Mouse (Mus musculus): ENCODE results near the gene Rad23a.
A peak's percentile ranks its signal among the peaks of the same experiment; 100 is the strongest.
"Not testable (repeated sequence)": the region's sequence is repeated elsewhere in the genome, so short reads cannot be mapped to it uniquely, and the experiment has no call there.

Gene Rad23a

DNA sequence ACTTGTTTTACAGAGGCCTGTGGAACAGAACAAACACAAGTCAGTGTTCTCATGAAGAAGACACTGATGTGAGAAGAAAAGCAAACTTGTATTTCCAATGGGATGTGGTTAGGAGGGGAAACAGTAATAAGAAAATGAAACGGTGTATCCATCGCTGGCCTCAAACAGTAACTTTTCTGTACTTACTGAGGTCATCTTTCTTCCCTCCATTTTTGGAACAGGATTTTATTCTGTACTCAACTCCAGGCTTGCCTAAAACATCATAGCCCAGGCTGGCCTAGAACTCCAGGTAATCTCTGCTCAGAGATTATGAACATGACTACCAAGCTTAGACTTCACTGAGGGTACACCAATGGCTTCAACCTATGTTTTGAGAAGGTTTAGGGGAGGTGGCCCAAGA lies 1.1 kb downstream of the Rad23a start:
- DNase-seq = no peak

DNA sequence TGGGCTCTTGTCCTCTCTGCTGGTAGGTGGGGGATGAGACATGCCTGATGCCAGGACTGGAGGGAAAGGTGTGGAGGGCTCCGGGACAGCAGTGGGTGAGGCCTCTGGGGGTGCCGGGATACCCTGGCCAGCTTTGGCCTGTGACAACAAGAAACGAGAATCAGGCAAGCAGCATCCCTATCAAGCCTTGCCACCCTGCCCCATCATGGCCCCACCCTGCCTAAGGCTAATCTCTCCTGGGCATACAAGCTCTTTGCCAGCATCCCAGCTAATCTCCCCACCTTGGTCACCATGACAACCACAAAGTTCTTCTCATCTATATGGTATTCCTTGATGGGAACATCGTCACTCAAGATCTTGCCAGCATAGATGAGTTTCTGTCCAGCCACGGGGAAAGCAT lies 2.0 kb downstream of the Rad23a start:
- DNase-seq = no peak

DNA sequence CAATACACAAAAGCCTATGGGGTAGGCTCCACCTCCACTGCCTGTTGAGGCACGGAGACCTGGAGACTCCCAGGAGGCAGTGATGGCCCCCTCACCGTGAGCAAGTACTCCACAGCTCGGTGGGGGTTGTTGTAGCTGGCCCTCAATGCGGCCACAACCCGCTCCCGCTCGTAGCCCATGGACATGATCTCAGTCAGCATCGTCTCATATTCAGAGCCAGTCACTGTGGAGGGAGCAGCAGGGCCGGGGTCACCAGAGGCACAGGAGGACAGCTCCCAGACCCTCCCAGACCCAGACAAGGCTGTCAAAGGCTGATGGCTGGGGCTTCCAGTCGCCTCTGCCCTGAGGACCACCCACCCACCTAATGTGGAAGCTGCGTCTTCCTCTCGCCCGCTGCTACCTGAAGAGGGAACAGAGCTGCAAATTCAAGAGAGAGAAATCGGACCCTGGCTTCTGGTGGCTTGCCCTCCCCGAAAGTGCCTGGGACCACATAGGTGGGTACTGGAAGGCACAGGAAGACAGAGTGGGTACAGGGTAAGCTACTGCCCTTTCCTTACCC lies 2.5 kb downstream of the Rad23a start:
- DNase-seq = no peak

DNA sequence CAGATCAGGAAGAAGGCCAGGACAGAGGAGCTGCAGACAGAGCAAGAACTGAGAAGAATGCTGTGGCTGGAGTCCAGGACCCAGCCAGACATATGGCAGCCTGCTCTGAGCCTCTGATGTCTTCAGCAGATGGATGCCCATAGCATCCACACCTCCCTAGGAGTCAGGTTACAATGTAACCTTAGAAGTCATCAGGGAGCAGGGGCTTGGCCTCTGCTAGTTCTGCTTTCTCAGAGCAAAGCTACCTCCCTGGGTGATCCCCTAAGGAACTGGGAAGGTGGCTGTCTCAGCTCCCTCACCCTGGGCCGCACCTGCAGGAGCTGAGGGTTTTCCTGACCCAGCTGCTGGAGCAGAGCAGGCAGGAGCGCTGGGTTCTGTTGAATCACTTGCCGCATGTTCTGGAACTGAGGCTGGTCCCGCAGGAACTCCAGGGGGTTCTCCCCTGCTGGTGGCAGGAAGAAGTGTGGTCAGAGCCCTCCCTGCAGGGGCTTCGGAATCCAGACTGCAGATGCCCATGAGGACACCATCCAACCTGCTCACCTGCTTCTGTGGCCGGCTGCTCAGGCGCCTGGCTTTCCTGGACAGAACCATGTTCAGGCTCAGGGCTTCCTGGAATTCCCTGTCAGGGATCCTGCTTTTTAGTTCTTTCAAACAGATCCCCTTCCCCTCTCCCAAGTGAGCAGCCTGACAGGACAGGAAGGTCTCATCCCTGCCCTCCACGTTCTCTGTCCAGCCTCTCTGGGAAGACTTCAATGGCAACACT lies 3.1 kb downstream of the Rad23a start:
- DNase-seq = peak; percentile 59

DNA sequence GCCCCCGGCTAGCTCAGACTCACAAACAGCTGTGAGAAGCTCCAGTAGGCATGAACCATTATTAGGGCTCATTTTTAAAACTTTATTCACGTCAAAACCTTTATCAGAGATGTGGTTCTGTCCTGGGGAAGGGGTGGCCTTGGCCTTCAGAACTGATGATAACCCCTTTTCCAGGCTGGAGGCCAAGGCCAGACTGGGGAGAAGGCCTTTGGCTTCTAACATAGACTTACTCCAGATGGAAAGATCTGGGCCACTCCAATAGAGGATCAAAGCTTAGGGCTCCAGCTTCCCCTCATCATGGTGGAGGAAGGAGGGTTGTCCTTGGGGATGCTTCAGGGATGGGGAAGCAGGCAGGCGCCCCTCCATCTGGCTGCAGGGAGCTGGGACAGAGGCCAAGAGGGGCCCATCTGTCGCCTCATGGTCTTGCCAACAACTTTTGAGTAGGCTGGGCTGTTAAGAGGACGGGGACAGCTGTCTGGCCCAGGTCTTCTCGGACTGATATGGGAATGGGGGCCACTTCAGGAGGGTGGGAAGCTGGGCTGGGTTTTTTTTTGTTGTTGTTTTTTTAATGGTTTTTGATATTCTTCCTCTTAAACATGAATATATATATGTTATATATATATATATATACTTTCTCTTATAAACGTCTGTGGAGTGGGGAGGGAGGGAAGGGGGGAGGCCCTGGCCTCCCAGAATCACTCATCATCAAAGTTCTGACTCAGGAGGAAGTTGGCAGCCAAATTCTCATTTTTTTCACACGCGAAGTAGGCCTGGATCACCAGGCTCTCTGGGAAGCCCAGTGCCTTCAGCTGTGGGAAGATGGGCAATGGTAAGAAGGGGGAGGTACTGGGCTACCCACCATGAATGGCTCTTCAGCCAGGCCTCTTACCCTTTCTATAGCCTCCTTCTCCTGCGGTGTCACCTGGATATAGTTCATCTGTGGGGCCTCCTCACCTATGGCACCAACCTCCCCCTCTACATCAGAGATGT lies 5.3 kb downstream of the Rad23a start:
- DNase-seq = peak; percentile 87

DNA sequence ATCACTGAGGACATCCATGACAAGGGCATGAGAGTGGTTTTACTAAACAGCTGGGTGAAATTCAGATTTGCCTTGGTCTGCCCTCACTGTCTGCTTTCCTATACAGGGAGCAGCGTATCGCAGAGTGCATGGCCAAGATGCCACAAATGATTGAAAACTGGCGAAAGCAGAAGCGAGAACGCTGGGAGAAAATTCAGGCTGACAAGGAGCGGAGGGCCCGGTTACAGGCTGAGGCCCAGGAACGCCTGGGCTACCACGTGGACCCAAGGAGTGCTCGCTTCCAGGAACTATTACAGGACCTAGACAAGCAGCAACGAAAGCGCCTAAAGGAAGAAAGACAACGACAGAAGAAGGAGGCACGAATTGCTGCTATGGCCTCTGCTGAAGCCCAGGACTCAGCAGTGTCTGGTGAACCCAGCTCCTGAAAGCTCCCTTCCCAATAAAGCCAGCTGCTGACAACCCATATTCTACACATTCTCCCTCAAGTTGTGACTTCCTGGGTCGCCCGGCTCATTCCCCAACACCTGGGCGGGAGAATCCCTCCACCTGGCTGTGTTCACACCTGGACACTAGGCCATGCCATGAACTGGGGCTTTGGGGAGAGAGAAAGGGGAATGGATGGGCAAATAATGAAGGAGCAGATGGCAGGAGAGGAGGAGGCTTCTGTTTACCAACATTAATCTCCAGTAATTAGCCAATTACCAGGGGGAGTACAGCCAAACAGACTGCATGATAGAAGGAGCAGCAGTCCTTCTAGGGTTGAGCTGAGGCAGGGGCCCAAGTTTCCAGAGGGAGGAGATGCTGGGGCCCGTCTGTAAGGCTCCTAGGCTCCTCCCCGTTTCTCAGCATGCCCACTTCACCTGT lies 6.2 kb downstream of the Rad23a start:
- peak; percentile 56 for DNase-seq

DNA sequence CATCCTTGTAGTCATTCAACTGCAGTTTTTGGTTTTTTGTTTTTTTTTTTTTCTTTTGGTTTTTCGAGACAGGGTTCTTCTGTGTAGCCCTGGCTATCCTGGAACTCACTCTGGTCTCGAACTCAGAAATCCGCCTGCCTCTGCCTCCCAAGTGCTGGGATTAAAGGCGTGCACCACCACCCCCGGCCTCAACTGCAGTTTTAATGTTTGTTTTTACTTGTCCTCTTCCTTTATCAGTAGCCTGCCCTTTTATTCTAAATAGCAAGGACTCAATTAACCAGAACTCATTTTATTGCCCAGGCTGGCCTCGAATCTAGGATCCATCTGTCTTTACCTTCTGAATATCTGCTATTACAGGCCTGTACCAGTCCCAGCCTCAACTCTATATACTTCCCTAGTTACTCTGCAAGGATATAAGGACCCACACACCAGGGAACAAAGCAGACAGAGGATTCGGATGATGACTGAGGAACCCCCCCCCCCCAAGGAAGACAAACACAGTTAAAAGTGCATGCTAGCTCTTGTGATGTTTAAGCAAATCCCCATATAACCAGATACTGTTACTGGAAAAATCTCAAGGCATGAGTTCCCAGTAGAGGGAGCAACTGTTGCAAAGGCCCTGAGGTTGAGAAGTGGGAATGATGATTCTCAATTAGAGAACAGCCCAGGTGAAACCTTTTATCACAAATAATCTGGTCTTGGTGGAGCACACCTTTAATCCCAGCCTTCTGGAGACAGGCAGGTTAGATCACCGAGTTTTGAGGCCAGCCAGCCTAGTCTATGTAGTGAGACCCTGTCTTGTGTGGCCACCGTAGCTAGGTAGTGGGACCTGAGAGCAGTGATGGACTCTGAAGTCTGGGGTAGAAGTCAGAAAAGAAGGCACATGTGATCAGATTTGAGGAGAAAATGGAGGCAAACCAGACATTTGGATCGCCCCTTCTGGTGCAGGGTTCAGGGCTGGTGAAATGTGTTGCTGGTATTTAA lies 7.4 kb downstream of the Rad23a start:
- peak; percentile 54 for DNase-seq

DNA sequence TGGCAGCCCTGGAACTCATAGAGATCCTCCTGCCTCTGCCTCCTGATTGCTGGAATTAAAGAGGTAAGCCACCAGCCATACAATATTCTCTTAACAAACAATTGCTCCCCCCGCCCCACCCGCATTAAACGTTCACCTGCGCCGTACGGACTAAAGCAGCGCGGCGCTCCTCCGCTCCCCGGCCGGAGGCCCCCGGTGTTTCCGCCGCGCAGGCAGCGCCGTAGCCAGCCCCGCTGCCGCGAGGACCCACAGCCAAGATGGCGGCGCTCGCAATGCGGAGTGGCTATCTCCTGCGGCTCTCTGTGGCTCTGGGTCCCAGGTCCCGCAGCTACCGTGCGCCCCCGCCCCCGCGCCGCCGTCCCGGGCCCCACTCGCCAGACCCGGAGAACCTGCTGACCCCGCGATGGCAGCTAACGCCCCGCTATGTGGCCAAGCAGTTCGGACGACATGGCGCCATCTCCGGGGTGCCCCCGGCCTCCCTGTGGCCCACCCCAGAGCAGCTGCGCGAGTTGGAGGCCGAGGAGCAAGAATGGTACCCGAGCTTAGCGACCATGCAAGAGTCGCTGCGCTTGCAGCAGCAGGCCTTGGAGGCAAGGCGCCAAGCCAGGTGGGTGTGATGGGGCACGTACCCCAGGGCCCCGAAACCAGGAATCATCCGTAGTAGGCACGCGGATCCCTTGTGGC lies 8.3 kb downstream of the Rad23a start:
- DNase-seq = peak; percentile 79

DNA sequence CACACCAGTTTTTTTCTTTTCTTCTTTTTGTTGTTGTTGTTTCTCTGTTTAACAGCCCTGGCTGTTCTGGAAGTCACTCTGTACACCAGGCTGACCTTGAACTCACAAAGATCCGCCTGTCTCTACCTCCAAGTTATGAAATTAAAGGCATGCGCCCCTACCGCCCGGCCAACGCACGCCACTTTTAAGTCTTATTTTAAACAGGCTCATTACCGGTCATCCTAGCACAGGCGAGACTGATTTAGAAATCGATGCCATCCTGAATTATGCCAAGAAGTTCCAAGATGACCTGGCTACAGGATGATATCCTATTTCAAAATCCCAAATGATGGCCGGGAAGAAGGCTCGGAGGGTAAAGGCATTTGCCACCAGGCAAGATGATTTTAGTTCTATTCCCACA lies 9.0 kb downstream of the Rad23a start, which contains the start of gene Gadd45gip1:
Gene Gadd45gip1 (plus strand): TSS at position 33 of the 400 bp plus-strand sequence.
- peak; percentile 61 for DNase-seq

DNA sequence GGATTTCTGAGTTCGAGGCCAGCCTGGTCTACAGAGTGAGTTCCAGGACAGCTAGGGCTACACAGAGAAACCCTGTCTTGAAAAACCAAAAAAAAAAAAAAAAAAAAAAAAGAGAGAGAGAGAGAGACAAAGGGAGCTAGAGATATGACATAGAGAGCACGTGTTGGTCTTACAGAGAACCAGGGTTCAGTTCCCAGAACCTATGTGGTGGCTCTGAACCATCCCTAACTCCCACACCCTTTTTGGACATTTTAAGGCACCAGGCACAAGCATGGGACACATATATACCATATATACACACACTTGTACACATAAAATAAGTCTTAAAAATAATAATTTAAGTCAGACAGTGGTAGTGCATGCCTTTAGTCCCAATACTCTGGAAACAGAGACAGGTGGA lies 13.9 kb downstream of the Rad23a start:
- DNase-seq = not testable (repeated sequence)

DNA sequence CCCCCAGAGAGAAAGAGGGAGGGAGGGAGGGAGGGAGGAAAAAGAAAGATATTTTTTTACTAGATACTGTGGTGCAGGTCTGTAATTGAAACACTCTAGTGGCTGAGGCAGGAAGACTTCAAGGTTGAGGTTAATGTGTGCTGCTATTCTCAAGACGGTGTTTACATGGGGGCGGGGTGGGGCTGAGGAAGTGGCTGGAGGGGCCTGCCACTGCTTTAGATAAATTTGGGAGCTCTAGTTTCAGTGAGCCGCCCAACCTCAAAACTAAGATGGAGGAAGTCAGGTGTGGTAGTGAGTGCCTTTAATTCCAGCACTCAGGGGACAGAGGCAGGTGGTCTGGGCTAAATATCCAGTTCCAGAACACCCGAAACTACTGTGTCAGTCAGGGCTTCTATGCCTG lies 14.8 kb downstream of the Rad23a start:
- DNase-seq = no peak

DNA sequence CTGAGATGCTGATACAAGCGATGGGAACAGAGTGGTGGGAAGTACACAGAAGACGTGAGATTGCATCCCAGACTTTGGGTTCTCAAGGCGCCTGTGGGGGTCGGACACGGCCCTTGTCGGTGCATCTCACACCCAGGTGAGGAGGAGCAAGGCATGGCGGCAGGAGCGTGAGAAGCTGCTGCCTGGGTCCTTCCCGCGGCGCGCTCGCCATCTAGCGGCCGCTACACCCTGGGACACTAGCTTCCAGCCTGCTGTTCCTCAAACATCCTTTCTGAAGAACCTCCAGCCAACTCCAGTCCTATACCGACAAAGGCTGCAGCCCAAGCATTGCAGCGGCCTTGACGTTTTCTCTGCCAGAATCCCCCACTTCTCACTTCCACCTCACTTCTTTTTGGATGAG lies 16.8 kb downstream of the Rad23a start:
- DNase-seq = peak; percentile 61

DNA sequence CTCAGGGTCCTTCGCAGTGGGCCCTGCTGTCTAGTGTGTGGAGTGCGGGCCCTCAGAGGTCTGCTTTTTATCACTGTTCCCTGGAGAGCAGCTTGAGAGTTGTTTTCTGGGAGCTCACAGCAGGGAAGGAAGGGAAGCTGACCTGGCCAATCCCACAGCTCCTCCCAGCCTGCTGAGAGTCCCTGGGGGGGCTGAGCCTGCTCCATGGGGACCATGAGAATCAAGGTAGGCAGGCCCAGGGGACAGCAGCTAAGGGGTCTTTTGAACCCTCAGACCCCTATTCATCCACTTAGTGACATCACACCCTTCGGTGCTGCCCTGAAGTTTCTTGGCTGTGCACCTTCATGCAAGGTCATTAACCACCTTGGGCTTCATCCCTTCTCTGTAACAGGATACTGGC lies 17.7 kb downstream of the Rad23a start, which contains the start of gene Dand5:
Gene Dand5 (minus strand): TSS at position 101 of the 400 bp plus-strand sequence.
- no peak for DNase-seq

DNA sequence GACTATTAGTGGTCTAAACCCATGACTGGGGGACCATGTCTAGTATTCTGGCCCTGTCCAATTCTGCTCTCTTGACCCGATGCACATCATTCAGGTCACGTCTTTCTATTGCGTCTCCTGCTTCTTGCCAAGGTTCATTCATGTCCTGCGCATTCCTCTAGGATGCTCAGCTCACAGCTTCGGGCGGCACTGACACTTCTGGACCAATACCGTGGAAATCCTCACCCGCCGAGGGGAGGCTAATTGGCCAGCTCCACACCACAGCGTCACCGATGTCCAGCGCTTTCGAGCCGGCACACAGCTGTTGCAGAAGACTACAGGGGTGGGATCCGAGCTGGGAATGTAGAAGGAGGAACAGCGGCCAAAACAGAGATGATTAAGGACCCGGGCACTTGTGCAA lies 24.3 kb downstream of the Rad23a start:
- no peak for DNase-seq

DNA sequence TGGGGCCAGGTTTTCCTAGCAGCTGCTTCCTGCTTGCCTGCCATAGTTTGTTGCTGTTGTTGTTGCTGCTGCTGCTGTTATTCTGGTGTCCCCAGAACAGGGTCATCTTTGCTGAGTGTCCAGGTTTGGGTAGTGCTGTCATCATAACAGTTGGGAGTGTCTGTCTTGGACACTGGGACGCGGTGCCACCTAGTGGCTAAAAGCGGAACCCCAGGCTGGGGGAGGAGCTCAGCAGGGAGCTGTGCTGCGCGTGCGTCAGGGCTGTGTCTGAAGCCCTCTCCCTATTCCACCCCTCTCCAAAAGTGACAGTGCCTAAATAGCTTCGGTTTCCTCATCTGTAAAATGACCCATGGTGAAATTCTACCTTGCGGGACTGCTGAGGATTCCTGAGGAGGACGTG lies 24.9 kb downstream of the Rad23a start:
- DNase-seq = peak; percentile 98

DNA sequence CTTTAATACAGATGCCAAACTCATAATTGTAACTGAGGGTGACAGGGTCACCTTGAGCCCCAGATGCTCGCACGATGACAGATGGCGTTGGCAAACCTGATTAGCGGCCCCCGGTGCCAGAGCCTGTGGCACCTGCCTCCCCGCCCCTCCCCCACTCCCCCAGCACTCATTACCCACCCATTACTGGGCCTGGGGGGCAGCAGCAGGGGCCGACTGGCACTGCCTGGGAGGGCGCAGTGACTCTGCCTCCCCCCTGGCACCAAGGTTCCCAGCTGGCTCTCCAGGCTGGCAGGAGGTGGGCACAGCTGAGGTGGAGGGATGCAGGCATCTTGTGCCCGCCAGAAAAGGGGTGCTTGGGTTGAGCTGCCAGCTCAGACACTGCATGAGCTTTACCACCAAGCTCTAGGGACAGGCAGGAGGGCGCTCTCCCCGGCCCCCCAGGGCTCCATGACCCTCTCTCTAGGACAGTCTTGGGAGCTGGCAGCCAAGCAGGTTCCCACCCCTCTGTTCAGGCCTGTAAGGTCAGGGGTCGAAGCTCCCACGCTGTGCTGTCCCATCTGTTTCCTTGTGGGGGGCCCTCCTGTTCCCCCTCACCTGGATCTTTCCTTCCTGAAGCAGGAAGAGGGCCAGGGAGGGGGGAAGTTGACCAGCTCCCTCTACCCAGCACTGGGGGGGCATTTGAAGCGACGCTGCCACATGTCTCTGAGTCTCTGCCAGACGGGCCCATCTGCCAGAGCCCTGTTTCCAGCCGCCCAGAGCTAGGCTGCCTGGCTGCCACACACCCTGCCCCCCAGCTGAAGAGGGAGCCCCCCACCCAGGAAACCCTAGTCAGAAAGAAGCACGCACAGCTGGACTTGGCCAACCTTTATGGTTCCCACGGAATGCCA lies 25.7 kb downstream of the Rad23a start:
- DNase-seq = peak; percentile 77

DNA sequence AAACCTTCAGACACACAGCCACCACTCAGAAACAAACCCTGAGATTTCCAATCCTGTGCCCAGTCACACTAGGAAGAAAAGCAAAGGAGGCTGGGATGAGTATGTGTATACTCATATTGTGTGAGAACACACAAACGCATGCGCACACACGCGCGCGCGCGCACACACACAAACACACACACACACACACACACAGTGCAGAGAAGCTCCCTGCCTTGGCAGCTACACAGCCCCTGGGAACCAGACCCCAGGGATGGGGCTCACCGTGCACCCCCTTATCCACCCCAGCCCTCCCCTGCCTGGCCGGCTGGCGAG lies 26.3 kb downstream of the Rad23a start:
- DNase-seq = no peak

DNA sequence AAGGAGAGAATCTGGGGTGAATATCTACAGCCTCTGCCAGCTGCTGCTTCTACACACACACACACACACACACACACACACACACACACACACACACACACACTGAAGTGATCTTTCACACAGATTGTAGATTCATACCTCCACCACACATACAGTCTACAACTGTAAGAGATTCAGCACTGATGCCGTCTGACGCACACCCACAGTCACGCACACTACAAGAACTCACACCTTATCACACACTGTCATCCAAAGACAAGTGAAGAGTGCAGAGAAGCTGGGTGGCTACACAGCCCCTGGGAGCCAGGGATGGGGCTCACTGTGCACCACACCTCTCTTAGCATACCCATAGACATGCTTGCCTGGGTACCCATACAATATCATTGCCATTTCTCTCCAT lies 26.6 kb downstream of the Rad23a start:
- DNase-seq = no peak

DNA sequence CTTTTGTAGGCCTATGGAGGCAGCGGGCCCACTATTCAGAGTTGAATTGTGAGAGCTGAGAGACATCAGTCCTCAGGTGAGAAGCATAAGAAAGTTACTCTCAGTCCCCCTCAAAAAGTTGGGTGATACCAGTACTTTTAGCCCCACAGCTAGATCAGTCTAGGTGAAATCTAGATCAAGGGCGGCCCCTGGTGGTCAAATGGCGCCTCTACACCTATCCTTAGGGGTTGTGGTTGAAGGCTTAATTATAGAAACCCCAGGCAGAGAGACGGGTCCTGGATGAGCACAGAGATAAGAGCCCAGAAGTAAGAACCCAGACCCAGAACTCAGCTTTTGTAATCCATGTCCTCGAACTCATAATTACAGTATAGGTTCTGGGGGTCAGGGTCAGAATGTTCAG lies 27.4 kb downstream of the Rad23a start:
- DNase-seq = peak; percentile 94

DNA sequence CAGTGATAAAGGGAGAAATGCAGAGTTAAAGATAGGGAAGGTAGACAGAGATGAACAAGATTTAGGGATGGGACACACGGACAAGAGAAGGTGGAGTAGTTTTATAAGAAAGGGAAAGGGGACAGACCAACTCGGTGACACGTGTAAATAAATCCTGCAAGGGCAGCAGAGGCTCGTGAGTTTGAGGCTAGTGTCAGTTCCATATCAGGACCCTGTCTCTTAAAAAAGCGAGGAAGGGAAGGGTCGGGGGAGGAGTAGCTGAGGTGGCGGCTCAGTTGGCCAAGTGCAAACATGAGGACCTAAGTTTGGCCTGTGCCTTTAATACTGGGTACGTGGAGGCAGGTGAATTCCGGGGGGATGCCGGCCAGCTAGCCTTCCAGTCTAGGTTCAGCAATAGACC lies 29.2 kb downstream of the Rad23a start:
- no peak for DNase-seq

All from cerebellum, adult 9-10 months (tissue).